Mouse (Mus musculus) lung, postnatal 0 days (tissue): Measurements from ENCODE around the gene Bmp8b. TPM values are rescaled to one million over a fixed set of nuclear protein-coding genes. Genes with fewer than 3 reads are reported as not detected.
"Not testable (repeated sequence)": the region's sequence is repeated elsewhere in the genome, so short reads cannot be mapped to it uniquely, and the experiment has no call there.

ENCODE experiments used
- ATAC-seq: fragments of 200-750 bp; cut with Nextera tagmentation; 2 replicates; pipeline ENCODE4 v1.8.0; 2017; ENCODE audit warnings: moderate library complexity
- DNase-seq: peaks from one replicate; pipeline ENCODE4 v3.0.0-alpha.2; 2016; ENCODE audit warnings: low spot score
- H3K27ac ChIP-seq: fragments of 300-500 bp; sonication (generic); 2 replicates; pipeline ENCODE4 v1.5.1; 2014; ENCODE audit warnings: antibody characterized with exemption, mild to moderate bottlenecking, low read length, mixed read lengths
- H3K27me3 ChIP-seq: fragments of 300-500 bp; sonication (generic); replicated peaks from 2 replicates; pipeline ENCODE4 v1.6.1; 2014; ENCODE audit warnings: low read length, mixed read lengths; ENCODE audit not compliant: insufficient read depth
- H3K36me3 ChIP-seq: fragments of 300-500 bp; sonication (generic); 2 replicates; pipeline ENCODE4 v1.6.1; 2014; ENCODE audit warnings: low read length, mixed read lengths; ENCODE audit not compliant: insufficient read depth
- H3K4me1 ChIP-seq: fragments of 300-500 bp; sonication (generic); 2 replicates; pipeline ENCODE4 v1.6.1; 2014; ENCODE audit warnings: antibody characterized with exemption, low read depth, low read length, mixed read lengths; ENCODE audit not compliant: insufficient read depth
- H3K4me2 ChIP-seq: fragments of 300-500 bp; sonication (generic); replicated peaks from 2 replicates; pipeline ENCODE4 v1.6.1; 2014; ENCODE audit warnings: low read depth, mild to moderate bottlenecking, low read length, moderate library complexity, mixed read lengths
- H3K4me3 ChIP-seq: fragments of 300-500 bp; sonication (generic); 2 replicates; pipeline ENCODE4 v1.5.1; 2014; ENCODE audit warnings: low read depth, low read length
- H3K9ac ChIP-seq: fragments of 300-500 bp; sonication (generic); replicated peaks from 2 replicates; pipeline ENCODE4 v1.6.1; 2014; ENCODE audit warnings: low read depth, mild to moderate bottlenecking
- H3K9me3 ChIP-seq: fragments of 300-500 bp; sonication (generic); 2 replicates; pipeline ENCODE4 v1.6.1; 2016; ENCODE audit warnings: low read length, mixed read lengths
- CTCF ChIP-seq: IDR thresholded peaks from 2 replicates; pipeline ENCODE4 v1.5.1; 2016; ENCODE audit warnings: antibody characterized with exemption, mild to moderate bottlenecking
- EP300 ChIP-seq: IDR thresholded peaks from 2 replicates; pipeline ENCODE4 v1.6.1; 2016; ENCODE audit warnings: antibody characterized with exemption, mild to moderate bottlenecking, control low read depth
- WGBS: fragments of 180-500 bp; shearing (Covaris S2); extraction: QIAGEN DNeasy Blood & Tissue Kit; methylation state at CpG from one replicate; pipeline ENCODE4 v1.1.7; 2014; 5-methylcytosine and 5-hydroxymethylcytosine counted together
- polyA plus RNA-seq: library from polyadenylated mRNA; unstranded; fragments of >200 nt; fragmentation: Nextera tagmentation; extraction: Ambion mirVana; gene quantifications from 2 replicates; pipeline ENCODE4 v1.2.1, GENCODE M21; 2015

Bmp8b gene
- polyA plus RNA-seq, 1 experiment from 2014 or later: 0.57 TPM

DNA sequence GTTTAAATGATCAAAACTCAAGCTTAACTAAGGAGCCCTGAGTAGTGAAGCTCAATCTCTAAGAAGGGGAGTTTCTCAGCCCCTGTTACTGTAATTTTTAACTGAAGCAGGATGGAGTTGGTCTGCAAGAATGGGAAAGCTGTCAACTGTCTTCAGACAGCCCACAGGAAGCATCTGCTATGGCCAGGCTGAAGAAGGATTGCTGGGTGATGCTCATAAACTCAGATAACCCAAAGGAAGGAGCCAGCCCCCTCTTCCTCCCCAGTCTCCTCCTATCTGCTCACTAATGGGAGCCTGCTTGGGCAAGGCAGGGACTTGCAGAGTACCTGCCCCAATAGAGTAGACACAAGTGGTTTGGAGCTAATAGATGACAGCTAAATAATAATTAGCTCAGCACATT, 50.9 kb downstream of the Bmp8b start:
- H3K27me3 ChIP-seq: no peaks in the 10 kb centered on the region
- H3K4me1 ChIP-seq: no peaks in the 10 kb centered on the region
- no peak overlapping the region for H3K4me3 ChIP-seq
- TF ChIP-seq EP300 (no peak), CTCF (no peak)
- ATAC-seq: no peak
- no peaks in the 10 kb centered on the region for H3K36me3 ChIP-seq
- H3K27ac ChIP-seq: no peak overlapping the region
- H3K9ac ChIP-seq: no peak overlapping the region
- no peak overlapping the region for H3K4me2 ChIP-seq
- DNase-seq: no peak
- H3K9me3 ChIP-seq: no peaks in the 10 kb centered on the region

DNA sequence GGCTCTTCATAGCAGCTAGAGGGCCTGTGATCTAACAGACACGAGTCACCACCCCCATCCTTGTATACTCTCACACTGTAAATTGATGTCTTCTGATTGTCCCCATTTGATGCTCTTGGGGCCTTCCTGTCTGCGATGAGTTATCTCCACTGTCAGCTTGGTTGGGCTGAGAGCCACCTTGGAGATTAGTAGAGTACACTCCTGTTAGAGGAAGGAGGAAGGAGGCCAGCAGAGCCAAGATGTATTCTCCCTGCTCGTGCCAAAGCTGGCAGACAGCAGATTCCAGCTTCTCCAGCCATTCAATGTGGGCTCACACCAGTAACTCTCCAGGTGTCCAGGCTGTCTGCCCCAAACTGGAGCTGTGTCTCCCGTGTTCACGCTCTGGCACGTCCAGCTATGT, 55.6 kb downstream of the Bmp8b start:
- ATAC-seq: no peak
- Histone ChIP-seq H3K27me3 (no peaks in the 10 kb centered on the region), H3K4me3 (no peak overlapping the region), H3K36me3 (no peaks in the 10 kb centered on the region), H3K4me2 (no peak overlapping the region), H3K9me3 (no peaks in the 10 kb centered on the region), H3K9ac (no peak overlapping the region), H3K4me1 (no peaks in the 10 kb centered on the region), H3K27ac (no peak overlapping the region)
- DNase-seq: no peak
- WGBS: 68% methylated on average over 6 of the region's 6 CpGs
- TF ChIP-seq CTCF (no peak), EP300 (no peak)

DNA sequence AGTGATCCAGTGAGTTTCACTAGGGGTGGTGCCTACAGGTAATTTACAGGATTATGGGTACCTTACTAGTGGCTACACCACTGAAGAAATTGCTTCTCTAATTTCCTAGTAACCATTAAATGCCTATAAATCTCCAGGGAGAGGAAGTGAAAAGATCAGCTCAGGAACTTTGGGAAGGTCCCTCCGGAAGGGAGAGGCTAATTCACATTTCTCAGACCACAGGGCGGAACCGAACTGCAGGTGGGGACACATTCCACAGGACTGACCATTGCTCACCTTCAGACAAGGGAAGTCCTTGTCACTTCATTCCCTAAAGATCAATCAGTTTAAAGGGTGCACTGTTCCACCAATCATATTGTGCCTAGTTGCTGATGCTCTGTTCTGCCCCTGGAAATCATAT, 56.3 kb downstream of the Bmp8b start:
- H3K4me2 ChIP-seq, H3K4me3 ChIP-seq, H3K9ac ChIP-seq, H3K27me3 ChIP-seq, H3K9me3 ChIP-seq, H3K36me3 ChIP-seq, H3K4me1 ChIP-seq, H3K27ac ChIP-seq, ATAC-seq, DNase-seq: not testable (repeated sequence)
- WGBS: 74% methylated on average over 3 of the region's 3 CpGs

DNA sequence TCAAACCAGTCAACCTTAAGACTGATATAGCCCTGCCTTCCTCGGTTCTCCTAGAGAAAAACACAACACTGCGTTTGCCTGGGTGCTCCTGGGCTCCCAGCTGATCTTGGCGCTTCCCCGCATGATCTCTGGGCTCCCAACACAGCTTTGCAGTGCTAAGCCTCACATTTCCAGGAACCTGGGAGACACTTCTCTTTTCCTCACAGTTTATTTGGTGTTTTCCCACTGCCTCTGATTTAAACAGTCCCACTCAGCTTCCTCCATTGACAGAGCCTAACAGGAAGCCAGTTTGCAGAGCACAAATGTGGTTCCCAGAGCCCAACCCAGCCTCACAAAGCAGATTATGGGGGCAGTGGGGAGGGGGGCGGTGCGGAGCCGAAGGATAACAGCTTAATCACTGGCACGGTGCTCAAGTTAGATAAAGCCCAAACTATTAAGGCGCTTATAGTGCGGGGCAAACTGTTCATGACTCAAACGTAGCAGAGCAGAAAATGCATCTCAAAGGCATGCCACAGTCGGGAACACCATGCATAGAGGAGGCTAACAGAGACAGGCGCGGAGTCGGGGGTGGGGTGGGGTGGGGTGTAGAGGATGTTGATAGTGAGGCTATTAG, 57.4 kb downstream of the Bmp8b start:
- Histone ChIP-seq H3K4me2 (no peak overlapping the region), H3K36me3 (no peaks in the 10 kb centered on the region), H3K9me3 (no peaks in the 10 kb centered on the region), H3K27ac (no peak overlapping the region), H3K4me3 (no peak overlapping the region), H3K27me3 (no peaks in the 10 kb centered on the region), H3K4me1 (no peaks in the 10 kb centered on the region), H3K9ac (no peak overlapping the region)
- 16% methylated on average over 15 of the region's 15 CpGs for WGBS
- TF ChIP-seq EP300 (no peak), CTCF (no peak)
- no peak for DNase-seq
- no peak for ATAC-seq

DNA sequence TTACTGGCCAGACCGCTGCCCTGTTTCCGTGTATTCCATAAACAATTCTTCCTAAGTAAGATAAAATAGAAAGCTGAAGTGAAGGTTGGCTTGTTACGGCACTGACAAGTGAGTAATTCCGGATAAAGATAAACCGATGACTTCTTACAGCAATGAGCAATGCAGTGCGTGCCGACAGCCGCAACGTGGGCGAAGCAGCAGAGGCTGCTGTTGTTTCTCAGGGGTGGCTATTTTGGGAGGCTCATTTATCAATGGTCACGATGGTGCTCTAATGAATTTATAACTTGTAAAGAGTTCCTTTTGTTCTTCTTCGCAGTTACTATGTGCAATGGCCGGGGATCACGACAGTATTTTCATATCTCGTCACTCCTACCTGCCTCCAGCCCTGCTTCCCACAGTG, 59.2 kb downstream of the Bmp8b start:
- no peak for DNase-seq
- Histone ChIP-seq H3K4me3 (no peak overlapping the region), H3K27ac (no peak overlapping the region), H3K27me3 (no peaks in the 10 kb centered on the region), H3K36me3 (no peaks in the 10 kb centered on the region), H3K4me1 (no peaks in the 10 kb centered on the region), H3K9ac (no peak overlapping the region), H3K9me3 (no peaks in the 10 kb centered on the region), H3K4me2 (no peak overlapping the region)
- ATAC-seq: no peak
- WGBS: 70% methylated on average over 15 of the region's 15 CpGs
- TF ChIP-seq CTCF (no peak), EP300 (no peak)

DNA sequence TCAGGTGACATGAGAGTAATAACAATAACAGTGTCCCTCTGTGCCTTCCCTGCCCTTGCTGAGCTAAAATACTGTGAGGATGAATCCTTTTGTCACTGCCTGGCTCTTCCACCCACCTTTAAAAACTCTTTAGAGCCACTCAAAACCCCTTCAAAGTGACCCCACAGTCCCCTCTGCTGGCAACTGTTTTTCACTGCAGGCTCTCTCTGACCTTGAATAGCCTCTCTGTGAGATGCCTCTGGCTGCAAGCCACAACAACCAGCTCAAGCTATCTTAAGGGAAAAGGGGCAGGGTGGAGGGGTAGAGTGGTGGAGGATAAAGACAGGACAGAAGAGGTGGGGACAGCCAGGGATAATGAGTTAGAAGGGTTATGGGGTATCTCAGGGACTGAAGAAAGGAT, 66.8 kb downstream of the Bmp8b start:
- Histone ChIP-seq H3K4me2 (no peak overlapping the region), H3K27ac (no peak overlapping the region), H3K36me3 (no peaks in the 10 kb centered on the region), H3K4me1 (no peaks in the 10 kb centered on the region), H3K9ac (no peak overlapping the region), H3K4me3 (no peak overlapping the region), H3K9me3 (no peaks in the 10 kb centered on the region), H3K27me3 (no peaks in the 10 kb centered on the region)
- TF ChIP-seq EP300 (no peak), CTCF (no peak)
- ATAC-seq (no peak), DNase-seq (no peak)

Other genes with a start within 250 kb of the Bmp8b start
- gene Cap1, start 219.1 kb upstream of the Bmp8b start, polyA plus RNA-seq: 66.8 and 66.9 TPM in 2 replicates
- gene Mfsd2a, start 144.0 kb upstream of the Bmp8b start, polyA plus RNA-seq: 0.38 and 1.2 TPM in 2 replicates
- 6.0 and 8.1 TPM in 2 replicates for gene Mycl, start 109.5 kb upstream of the Bmp8b start, polyA plus RNA-seq
- gene Trit1, start 88.6 kb upstream of the Bmp8b start, polyA plus RNA-seq: 10.7 and 11.1 TPM in 2 replicates
- gene Oxct2b, start 11.1 kb downstream of the Bmp8b start, polyA plus RNA-seq: not detected in 2 replicates
- 41.2 and 43.8 TPM in 2 replicates for gene Ppie, start 34.8 kb downstream of the Bmp8b start, polyA plus RNA-seq
- 0.20 and 0.51 TPM in 2 replicates for gene Hpcal4, start 78.1 kb downstream of the Bmp8b start, polyA plus RNA-seq
- 0.10 TPM in 1 of 2 replicates, not detected in the other for gene Nt5c1a, start 96.3 kb downstream of the Bmp8b start, polyA plus RNA-seq
- 20.3 and 23.6 TPM in 2 replicates for gene Heyl, start 128.4 kb downstream of the Bmp8b start, polyA plus RNA-seq
- 10.8 and 11.4 TPM in 2 replicates for gene Pabpc4, start 157.2 kb downstream of the Bmp8b start, polyA plus RNA-seq
- not detected in 2 replicates for gene Oxct2a, start 218.5 kb downstream of the Bmp8b start, polyA plus RNA-seq
- 0.44 and 0.61 TPM in 2 replicates for gene Bmp8a, start 238.1 kb downstream of the Bmp8b start, polyA plus RNA-seq